Mouse (Mus musculus): ENCODE data around the gene Art4. TPM values are rescaled to one million over a fixed set of nuclear protein-coding genes. Genes with fewer than 3 reads are reported as not detected.

The Art4 gene
- polyA plus RNA-seq, 1 experiment from 2014 or later: 0.20 TPM

- Histone ChIP-seq H3K9me3 (replicated peaks; ENCODE audit: control insufficient read depth, low read length, poor library complexity, severe bottlenecking) (no peaks in the 10 kb centered on the region), H3K27ac (ENCODE audit: low read length) (no peak overlapping the region), H3K4me2 (ENCODE audit: low read length) (peak overlapping the region; percentile 99; the same call in 1 of the 2 replicates), H3K36me3 (ENCODE audit: control insufficient read depth, insufficient read depth, low read length) (peaks cover 17% of the 10 kb centered on the region), H3K4me3 (ENCODE audit: low read depth, low read length) (no peak overlapping the region), H3K27me3 (ENCODE audit: control insufficient read depth, insufficient read depth, low read depth, low read length) (no peaks in the 10 kb centered on the region), H3K9ac (ENCODE audit: low read depth, low read length) (no peak overlapping the region), H3K4me1 (ENCODE audit: control insufficient read depth, insufficient read depth, low read length) (peaks cover 19% of the 10 kb centered on the region)
- 84% methylated on average over 13 of the region's 13 CpGs for WGBS
- no peak for ATAC-seq
These were observed 47.9 kb downstream of the Art4 start for GRCm38 (mm10) chr6:136809673-136810072.

- Histone ChIP-seq H3K9ac (ENCODE audit: low read depth, low read length) (peak overlapping the region; percentile 73), H3K4me2 (ENCODE audit: low read length) (peak overlapping the region; percentile 99), H3K4me1 (ENCODE audit: control insufficient read depth, insufficient read depth, low read length) (peaks cover 19% of the 10 kb centered on the region), H3K27ac (ENCODE audit: low read length) (no peak overlapping the region), H3K27me3 (ENCODE audit: control insufficient read depth, insufficient read depth, low read depth, low read length) (no peaks in the 10 kb centered on the region), H3K9me3 (replicated peaks; ENCODE audit: control insufficient read depth, low read length, poor library complexity, severe bottlenecking) (no peaks in the 10 kb centered on the region), H3K4me3 (ENCODE audit: low read depth, low read length) (peak overlapping the region; percentile 74), H3K36me3 (ENCODE audit: control insufficient read depth, insufficient read depth, low read length) (peaks cover 12% of the 10 kb centered on the region)
- ATAC-seq: no peak
- WGBS: 40% methylated on average over 14 of the region's 14 CpGs
These were observed 48.5 kb downstream of the Art4 start for GRCm38 (mm10) chr6:136809077-136809476.

GRCm38 (mm10) chr6:136808631-136809046 is 48.9 kb downstream of the Art4 start:
- no peaks in the 10 kb centered on the region for H3K9me3 ChIP-seq (replicated peaks; ENCODE audit: control insufficient read depth, low read length, poor library complexity, severe bottlenecking)
- H3K27me3 ChIP-seq (ENCODE audit: control insufficient read depth, insufficient read depth, low read depth, low read length): no peaks in the 10 kb centered on the region
- WGBS: under 1% methylated on average over 28 of the region's 28 CpGs
- H3K4me1 ChIP-seq (ENCODE audit: control insufficient read depth, insufficient read depth, low read length): peaks cover 19% of the 10 kb centered on the region
- peak overlapping the region; percentile 74 for H3K4me3 ChIP-seq (ENCODE audit: low read depth, low read length)
- H3K36me3 ChIP-seq (ENCODE audit: control insufficient read depth, insufficient read depth, low read length): peaks cover 8% of the 10 kb centered on the region; the same call in 1 of the 2 replicates
- H3K27ac ChIP-seq (ENCODE audit: low read length): peak overlapping the region; percentile 60
- ATAC-seq: peak; percentile 16
- H3K4me2 ChIP-seq (ENCODE audit: low read length): peak overlapping the region; percentile 99
- H3K9ac ChIP-seq (ENCODE audit: low read depth, low read length): peak overlapping the region; percentile 73

- Histone ChIP-seq H3K27me3 (ENCODE audit: control insufficient read depth, insufficient read depth, low read depth, low read length) (no peaks in the 10 kb centered on the region), H3K4me2 (ENCODE audit: low read length) (peak within 1 kb of the TSS; percentile 99), H3K36me3 (ENCODE audit: control insufficient read depth, insufficient read depth, low read length) (peaks cover 6% of the 10 kb centered on the region; the same call in 1 of the 2 replicates), H3K4me3 (ENCODE audit: low read depth, low read length) (peak within 1 kb of the TSS; percentile 74), H3K9ac (ENCODE audit: low read depth, low read length) (peak within 1 kb of the TSS; percentile 73), H3K27ac (ENCODE audit: low read length) (peak within 1 kb of the TSS; percentile 60), H3K4me1 (ENCODE audit: control insufficient read depth, insufficient read depth, low read length) (peaks cover 22% of the 10 kb centered on the region), H3K9me3 (replicated peaks; ENCODE audit: control insufficient read depth, low read length, poor library complexity, severe bottlenecking) (no peaks in the 10 kb centered on the region)
- WGBS: under 1% methylated on average over 34 of the region's 34 CpGs
- ATAC-seq: peak; percentile 90
These were observed 49.5 kb downstream of the Art4 start, which contains the start of gene H2afj for GRCm38 (mm10) chr6:136808014-136808417. TSS of gene H2afj (plus strand) at chr6:136808244.

- peak; percentile 6 for ATAC-seq
- Histone ChIP-seq H3K27me3 (ENCODE audit: control insufficient read depth, insufficient read depth, low read depth, low read length) (no peaks in the 10 kb centered on the region), H3K9ac (ENCODE audit: low read depth, low read length) (no peak overlapping the region; the same call in 1 of the 2 replicates), H3K4me1 (ENCODE audit: control insufficient read depth, insufficient read depth, low read length) (peaks cover 24% of the 10 kb centered on the region), H3K4me2 (ENCODE audit: low read length) (peak overlapping the region; percentile 53), H3K36me3 (ENCODE audit: control insufficient read depth, insufficient read depth, low read length) (peaks cover 4% of the 10 kb centered on the region; the same call in 1 of the 2 replicates), H3K27ac (ENCODE audit: low read length) (peak overlapping the region; percentile 54), H3K9me3 (replicated peaks; ENCODE audit: control insufficient read depth, low read length, poor library complexity, severe bottlenecking) (no peaks in the 10 kb centered on the region), H3K4me3 (ENCODE audit: low read depth, low read length) (peak overlapping the region; percentile 74)
- 28% methylated on average over 18 of the region's 18 CpGs for WGBS
These were observed 50.0 kb downstream of the Art4 start for GRCm38 (mm10) chr6:136807395-136808013.

GRCm38 (mm10) chr6:136806819-136807218 is 50.7 kb downstream of the Art4 start:
- no peak for ATAC-seq
- Histone ChIP-seq H3K36me3 (ENCODE audit: control insufficient read depth, insufficient read depth, low read length) (peaks cover 4% of the 10 kb centered on the region; the same call in 1 of the 2 replicates), H3K27ac (ENCODE audit: low read length) (no peak overlapping the region), H3K4me1 (ENCODE audit: control insufficient read depth, insufficient read depth, low read length) (peaks cover 24% of the 10 kb centered on the region), H3K27me3 (ENCODE audit: control insufficient read depth, insufficient read depth, low read depth, low read length) (no peaks in the 10 kb centered on the region), H3K9ac (ENCODE audit: low read depth, low read length) (no peak overlapping the region), H3K9me3 (replicated peaks; ENCODE audit: control insufficient read depth, low read length, poor library complexity, severe bottlenecking) (no peaks in the 10 kb centered on the region), H3K4me2 (ENCODE audit: low read length) (no peak overlapping the region), H3K4me3 (ENCODE audit: low read depth, low read length) (no peak overlapping the region)
- 64% methylated on average over 5 of the region's 5 CpGs for WGBS

- ATAC-seq: no peak
- no peaks in the 10 kb centered on the region for H3K36me3 ChIP-seq (ENCODE audit: control insufficient read depth, insufficient read depth, low read length)
- H3K27me3 ChIP-seq (ENCODE audit: control insufficient read depth, insufficient read depth, low read depth, low read length): no peaks in the 10 kb centered on the region
- peaks cover 24% of the 10 kb centered on the region for H3K4me1 ChIP-seq (ENCODE audit: control insufficient read depth, insufficient read depth, low read length)
- 90% methylated on average over 1 of the region's 1 CpGs for WGBS
- no peak overlapping the region for H3K27ac ChIP-seq (ENCODE audit: low read length)
- no peaks in the 10 kb centered on the region for H3K9me3 ChIP-seq (replicated peaks; ENCODE audit: control insufficient read depth, low read length, poor library complexity, severe bottlenecking)
- H3K9ac ChIP-seq (ENCODE audit: low read depth, low read length): no peak overlapping the region
- H3K4me3 ChIP-seq (ENCODE audit: low read depth, low read length): no peak overlapping the region
- H3K4me2 ChIP-seq (ENCODE audit: low read length): no peak overlapping the region
These were observed 52.1 kb downstream of the Art4 start for GRCm38 (mm10) chr6:136805409-136805775.

- H3K9me3 ChIP-seq (replicated peaks; ENCODE audit: control insufficient read depth, low read length, poor library complexity, severe bottlenecking): no peaks in the 10 kb centered on the region
- H3K27ac ChIP-seq (ENCODE audit: low read length): peak overlapping the region; percentile 100
- ATAC-seq: no peak
- H3K36me3 ChIP-seq (ENCODE audit: control insufficient read depth, insufficient read depth, low read length): no peaks in the 10 kb centered on the region
- H3K4me2 ChIP-seq (ENCODE audit: low read length): peak overlapping the region; percentile 69
- H3K27me3 ChIP-seq (ENCODE audit: control insufficient read depth, insufficient read depth, low read depth, low read length): no peaks in the 10 kb centered on the region
- H3K9ac ChIP-seq (ENCODE audit: low read depth, low read length): peak overlapping the region; percentile 98
- peaks cover 24% of the 10 kb centered on the region for H3K4me1 ChIP-seq (ENCODE audit: control insufficient read depth, insufficient read depth, low read length)
- 33% methylated on average over 9 of the region's 9 CpGs for WGBS
- H3K4me3 ChIP-seq (ENCODE audit: low read depth, low read length): peak overlapping the region; percentile 82
These were observed 52.7 kb downstream of the Art4 start for GRCm38 (mm10) chr6:136804705-136805408.
